Mouse (Mus musculus): Measurements from ENCODE around the gene Tmem222. TPM values are rescaled to one million over a fixed set of nuclear protein-coding genes. Genes with fewer than 3 reads are reported as not detected.

Gene Tmem222
- polyA plus RNA-seq, 1 experiment = 5.3 TPM

DNA sequence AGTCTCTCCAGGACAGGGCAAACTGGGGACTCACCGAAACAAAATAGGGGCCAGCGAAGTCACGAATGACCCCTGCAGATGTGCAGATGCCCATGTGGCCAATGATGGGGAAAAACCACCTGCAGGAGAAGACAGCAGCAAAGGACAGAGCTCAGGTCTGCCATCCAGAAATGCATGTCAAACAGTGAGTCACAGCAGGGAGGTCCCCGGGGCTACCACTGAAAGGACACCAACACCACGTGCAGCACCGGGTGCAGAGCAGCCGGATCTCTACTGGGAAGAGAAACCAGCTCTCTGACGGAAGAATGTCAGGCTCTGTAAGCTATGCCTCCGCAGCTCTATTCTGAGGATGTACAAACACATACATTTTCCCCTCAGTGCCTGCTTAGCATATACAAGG, 6.7 kb downstream of the Tmem222 start:
- TF ChIP-seq TAL1 (IDR thresholded peaks at IDR 0.05; ENCODE audit: low read length) (no peak), GATA1 (IDR thresholded peaks at IDR 0.05; ENCODE audit: low read length) (no peak)
- peaks cover 88% of the 10 kb centered on the region for H3K36me3 ChIP-seq (ENCODE audit: control insufficient read depth)
- peaks cover 13% of the 10 kb centered on the region for H3K4me1 ChIP-seq (ENCODE audit: control insufficient read depth)
- no peaks in the 10 kb centered on the region for H3K9me3 ChIP-seq (ENCODE audit: control insufficient read depth, low read length)
- H3K27me3 ChIP-seq (ENCODE audit: control insufficient read depth) = no peaks in the 10 kb centered on the region
- H3K4me3 ChIP-seq (replicated peaks) = no peak overlapping the region

DNA sequence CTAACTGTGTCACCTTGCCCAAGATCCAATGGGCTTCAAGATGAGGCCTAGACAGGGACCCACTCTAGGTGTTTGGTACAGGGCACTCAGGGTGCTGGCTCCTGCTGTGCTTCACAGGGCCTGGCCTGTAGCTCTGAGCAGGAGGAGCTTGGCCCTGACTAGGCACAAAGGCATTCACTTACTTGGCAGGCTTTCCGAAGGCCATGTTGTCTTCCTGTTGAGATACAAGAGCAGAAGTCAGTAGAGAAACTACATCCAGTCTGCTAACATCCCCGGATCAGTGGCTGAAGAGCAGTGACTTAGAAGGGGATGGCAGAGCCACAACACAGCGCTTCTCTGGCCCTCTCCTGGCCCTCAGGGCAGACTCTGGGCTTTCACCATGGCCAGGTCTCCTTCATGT, 8.0 kb downstream of the Tmem222 start:
- TF ChIP-seq TAL1 (IDR thresholded peaks at IDR 0.05; ENCODE audit: low read length) = no peak
- no peak for TF ChIP-seq GATA1 (IDR thresholded peaks at IDR 0.05; ENCODE audit: low read length)
- Histone ChIP-seq H3K4me1 (ENCODE audit: control insufficient read depth) (peaks cover 3% of the 10 kb centered on the region), H3K27me3 (ENCODE audit: control insufficient read depth) (no peaks in the 10 kb centered on the region), H3K9me3 (ENCODE audit: control insufficient read depth, low read length) (no peaks in the 10 kb centered on the region), H3K36me3 (ENCODE audit: control insufficient read depth) (peaks cover 87% of the 10 kb centered on the region), H3K4me3 (replicated peaks) (no peak overlapping the region)

DNA sequence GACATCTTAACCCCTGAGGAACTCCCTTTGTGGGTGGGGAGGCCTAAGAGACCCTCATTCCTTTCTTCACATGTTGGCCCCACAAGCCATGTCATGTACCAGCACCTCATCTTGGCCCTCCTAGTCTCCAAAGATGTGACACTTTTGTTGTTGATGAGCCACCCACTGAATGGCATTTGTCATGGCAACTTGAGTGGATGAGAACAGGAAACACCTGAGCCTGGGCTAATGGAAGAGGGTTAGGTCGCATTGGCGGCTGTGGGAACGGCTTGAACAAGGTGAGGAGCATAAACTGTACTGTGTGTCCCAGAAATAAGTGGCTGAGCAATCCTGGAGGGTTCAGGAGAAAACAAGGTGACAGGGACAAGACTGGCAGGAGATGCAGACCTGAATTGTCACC, 8.7 kb downstream of the Tmem222 start:
- no peaks in the 10 kb centered on the region for H3K27me3 ChIP-seq (ENCODE audit: control insufficient read depth)
- no peak for TF ChIP-seq TAL1 (IDR thresholded peaks at IDR 0.05; ENCODE audit: low read length)
- peaks cover 2% of the 10 kb centered on the region; the same call in 1 of the 2 replicates for H3K4me1 ChIP-seq (ENCODE audit: control insufficient read depth)
- peaks cover 85% of the 10 kb centered on the region for H3K36me3 ChIP-seq (ENCODE audit: control insufficient read depth)
- no peak overlapping the region for H3K4me3 ChIP-seq (replicated peaks)
- no peaks in the 10 kb centered on the region for H3K9me3 ChIP-seq (ENCODE audit: control insufficient read depth, low read length)

DNA sequence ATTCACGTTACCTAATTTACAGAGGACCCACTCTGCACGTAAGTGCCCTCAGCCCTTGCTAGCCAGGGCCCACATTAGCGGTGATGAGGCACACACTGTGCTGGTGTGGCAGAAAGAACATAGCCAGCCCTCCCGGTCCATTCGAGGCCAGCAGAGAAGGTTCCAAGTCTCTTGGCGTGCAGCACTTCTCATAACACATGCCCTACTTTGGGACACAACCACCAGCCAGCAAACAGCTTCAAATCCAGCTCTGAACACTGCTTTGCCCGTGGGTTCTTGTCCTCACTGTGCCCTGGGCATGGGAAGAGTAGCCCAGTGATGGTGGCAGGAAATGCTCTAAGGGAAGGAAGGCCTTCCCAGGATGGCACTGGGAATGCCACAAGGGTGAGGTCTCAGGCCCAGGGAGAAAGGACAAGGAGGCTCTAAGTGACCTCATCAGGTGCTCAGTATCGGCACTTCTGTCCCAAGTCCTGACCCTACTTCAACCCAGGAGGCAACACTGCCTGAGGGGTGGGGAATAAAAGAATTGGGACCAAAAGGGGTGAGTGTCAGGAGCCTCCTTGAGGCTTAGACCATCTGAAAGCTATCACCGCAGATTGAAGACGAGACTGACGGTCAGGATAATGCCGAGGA, 11.2 kb downstream of the Tmem222 start:
- no peak overlapping the region for H3K4me3 ChIP-seq (replicated peaks)
- no peaks in the 10 kb centered on the region for H3K9me3 ChIP-seq (ENCODE audit: control insufficient read depth, low read length)
- TF ChIP-seq GATA1 (IDR thresholded peaks at IDR 0.05; ENCODE audit: low read length) (no peak), TAL1 (IDR thresholded peaks at IDR 0.05; ENCODE audit: low read length) (no peak)
- H3K36me3 ChIP-seq (ENCODE audit: control insufficient read depth) = peaks cover 72% of the 10 kb centered on the region
- no peaks in the 10 kb centered on the region for H3K27me3 ChIP-seq (ENCODE audit: control insufficient read depth)
- peaks cover 22% of the 10 kb centered on the region for H3K4me1 ChIP-seq (ENCODE audit: control insufficient read depth)

DNA sequence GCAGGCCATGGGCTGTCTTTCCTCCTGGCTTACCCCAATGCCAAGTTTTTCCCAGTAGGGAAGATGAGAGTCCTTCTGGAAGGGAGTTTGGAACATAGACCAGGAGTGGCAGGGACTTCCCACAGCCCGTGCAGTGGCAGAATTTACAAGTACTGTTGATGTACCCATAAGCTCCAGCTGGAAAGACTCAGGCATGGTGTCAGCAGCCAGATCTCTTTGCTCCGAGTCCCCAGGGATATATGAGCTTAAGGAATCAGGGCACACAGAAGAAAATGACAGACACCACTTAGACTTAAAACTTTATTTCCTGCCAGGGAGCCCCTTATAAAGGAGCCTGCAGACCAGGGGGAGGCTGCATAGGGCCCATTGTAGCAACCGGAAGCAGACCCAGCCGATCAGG, 11.8 kb downstream of the Tmem222 start:
- Histone ChIP-seq H3K9me3 (ENCODE audit: control insufficient read depth, low read length) (no peaks in the 10 kb centered on the region), H3K4me1 (ENCODE audit: control insufficient read depth) (peaks cover 22% of the 10 kb centered on the region), H3K4me3 (replicated peaks) (no peak overlapping the region), H3K36me3 (ENCODE audit: control insufficient read depth) (peaks cover 68% of the 10 kb centered on the region), H3K27me3 (ENCODE audit: control insufficient read depth) (no peaks in the 10 kb centered on the region)
- no peak for TF ChIP-seq GATA1 (IDR thresholded peaks at IDR 0.05; ENCODE audit: low read length)
- no peak for TF ChIP-seq TAL1 (IDR thresholded peaks at IDR 0.05; ENCODE audit: low read length)

DNA sequence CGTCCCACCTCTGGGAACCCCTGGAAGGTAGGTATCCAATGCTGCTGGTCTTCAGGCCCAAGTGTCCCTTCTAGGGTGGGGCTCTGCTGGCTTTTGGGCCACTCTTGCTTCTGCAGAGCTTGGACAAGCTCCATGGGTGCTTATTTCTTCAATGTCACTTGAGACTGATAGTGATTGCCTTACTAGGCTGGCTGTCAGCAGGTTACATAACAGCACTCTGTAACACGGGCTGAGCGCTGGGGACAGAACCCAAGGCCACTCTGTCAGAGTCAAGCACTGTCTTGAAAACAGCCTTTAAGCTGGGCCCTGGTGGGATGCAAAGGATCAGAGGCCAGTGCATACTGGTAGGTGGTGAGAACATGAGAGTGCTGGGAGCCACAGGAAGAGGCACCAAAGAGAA, 12.3 kb downstream of the Tmem222 start:
- no peaks in the 10 kb centered on the region for H3K27me3 ChIP-seq (ENCODE audit: control insufficient read depth)
- peaks cover 64% of the 10 kb centered on the region for H3K36me3 ChIP-seq (ENCODE audit: control insufficient read depth)
- H3K4me1 ChIP-seq (ENCODE audit: control insufficient read depth) = peaks cover 19% of the 10 kb centered on the region
- TF ChIP-seq TAL1 (IDR thresholded peaks at IDR 0.05; ENCODE audit: low read length) (no peak), GATA1 (IDR thresholded peaks at IDR 0.05; ENCODE audit: low read length) (no peak)
- no peak overlapping the region for H3K4me3 ChIP-seq (replicated peaks)
- no peaks in the 10 kb centered on the region for H3K9me3 ChIP-seq (ENCODE audit: control insufficient read depth, low read length)

DNA sequence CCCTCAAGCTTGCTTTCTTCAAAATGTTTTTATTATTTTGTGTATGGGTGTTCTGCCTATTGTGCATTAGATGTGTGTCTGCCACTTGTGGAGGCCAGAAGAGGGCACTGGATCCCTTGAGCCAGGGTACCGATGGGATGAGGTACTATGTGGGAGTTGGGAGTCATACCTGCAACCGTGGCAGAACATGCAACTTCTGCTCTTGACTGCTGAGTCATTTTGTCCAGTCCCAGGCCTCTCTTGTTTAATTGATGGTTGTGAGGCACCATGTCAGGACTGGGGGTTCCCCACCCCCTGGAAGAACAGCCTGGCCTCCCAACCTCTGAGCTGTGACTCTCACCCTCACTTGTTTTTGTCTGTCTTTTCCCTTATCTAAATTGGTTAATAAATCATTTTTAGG, 13.0 kb downstream of the Tmem222 start:
- no peak overlapping the region for H3K4me3 ChIP-seq (replicated peaks)
- TF ChIP-seq GATA1 (IDR thresholded peaks at IDR 0.05; ENCODE audit: low read length) = no peak
- TF ChIP-seq TAL1 (IDR thresholded peaks at IDR 0.05; ENCODE audit: low read length) = no peak
- H3K36me3 ChIP-seq (ENCODE audit: control insufficient read depth) = peaks cover 56% of the 10 kb centered on the region
- H3K27me3 ChIP-seq (ENCODE audit: control insufficient read depth) = peaks cover 3% of the 10 kb centered on the region
- no peaks in the 10 kb centered on the region for H3K9me3 ChIP-seq (ENCODE audit: control insufficient read depth, low read length)
- peaks cover 19% of the 10 kb centered on the region for H3K4me1 ChIP-seq (ENCODE audit: control insufficient read depth)

DNA sequence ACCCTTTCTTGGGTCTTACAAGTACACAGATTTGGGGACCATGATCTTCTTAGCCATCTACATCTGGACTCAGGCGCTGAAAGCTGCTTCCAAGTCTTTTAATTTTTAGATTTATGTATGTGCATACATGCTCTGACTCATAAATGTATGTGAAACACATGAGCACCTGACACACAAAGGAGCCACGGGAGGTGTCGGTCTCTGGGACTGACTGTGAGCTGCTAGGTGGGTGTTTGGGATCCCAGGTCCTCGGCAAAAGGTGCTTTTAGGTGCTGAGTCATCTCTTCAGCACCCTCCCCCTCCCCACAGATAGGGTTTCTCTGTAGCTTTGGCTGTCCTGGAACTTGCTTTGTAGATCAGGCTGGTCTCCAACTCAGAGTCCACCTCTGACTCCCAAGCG, 13.8 kb downstream of the Tmem222 start:
- peaks cover 48% of the 10 kb centered on the region for H3K36me3 ChIP-seq (ENCODE audit: control insufficient read depth)
- peaks cover 19% of the 10 kb centered on the region for H3K4me1 ChIP-seq (ENCODE audit: control insufficient read depth)
- H3K4me3 ChIP-seq (replicated peaks) = no peak overlapping the region
- H3K9me3 ChIP-seq (ENCODE audit: control insufficient read depth, low read length) = no peaks in the 10 kb centered on the region
- no peak for TF ChIP-seq GATA1 (IDR thresholded peaks at IDR 0.05; ENCODE audit: low read length)
- no peak for TF ChIP-seq TAL1 (IDR thresholded peaks at IDR 0.05; ENCODE audit: low read length)
- peaks cover 9% of the 10 kb centered on the region for H3K27me3 ChIP-seq (ENCODE audit: control insufficient read depth)

DNA sequence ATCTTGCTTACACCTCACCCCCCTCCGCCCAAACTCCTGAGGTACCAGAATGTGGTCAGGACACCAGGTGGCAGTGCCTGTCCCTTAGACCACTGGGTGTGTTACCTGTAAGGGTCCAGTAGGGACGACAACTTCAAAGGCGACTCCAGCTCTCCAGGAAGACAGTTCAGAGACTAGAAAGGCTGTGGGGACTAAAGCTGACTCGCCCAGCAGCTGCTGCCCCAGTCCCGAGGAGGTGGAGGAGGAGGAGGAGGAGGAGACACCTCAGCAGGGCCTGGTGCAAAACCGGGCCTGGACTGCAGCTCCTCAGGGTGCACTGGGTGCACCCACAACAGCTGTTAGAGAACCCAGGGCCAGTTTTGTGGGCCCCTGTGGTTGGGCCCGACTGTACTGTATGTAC, 14.7 kb downstream of the Tmem222 start, which contains the start of gene Sytl1:
Gene Sytl1, minus strand, starts transcription at position 232 of the 400 bp plus-strand sequence.
- Histone ChIP-seq H3K9me3 (ENCODE audit: control insufficient read depth, low read length) (no peaks in the 10 kb centered on the region), H3K4me1 (ENCODE audit: control insufficient read depth) (peaks cover 22% of the 10 kb centered on the region), H3K27me3 (ENCODE audit: control insufficient read depth) (peaks cover 13% of the 10 kb centered on the region), H3K4me3 (replicated peaks) (no peak within 1 kb of the TSS), H3K36me3 (ENCODE audit: control insufficient read depth) (peaks cover 40% of the 10 kb centered on the region)
- TF ChIP-seq GATA1 (IDR thresholded peaks at IDR 0.05; ENCODE audit: low read length) = no peak

DNA sequence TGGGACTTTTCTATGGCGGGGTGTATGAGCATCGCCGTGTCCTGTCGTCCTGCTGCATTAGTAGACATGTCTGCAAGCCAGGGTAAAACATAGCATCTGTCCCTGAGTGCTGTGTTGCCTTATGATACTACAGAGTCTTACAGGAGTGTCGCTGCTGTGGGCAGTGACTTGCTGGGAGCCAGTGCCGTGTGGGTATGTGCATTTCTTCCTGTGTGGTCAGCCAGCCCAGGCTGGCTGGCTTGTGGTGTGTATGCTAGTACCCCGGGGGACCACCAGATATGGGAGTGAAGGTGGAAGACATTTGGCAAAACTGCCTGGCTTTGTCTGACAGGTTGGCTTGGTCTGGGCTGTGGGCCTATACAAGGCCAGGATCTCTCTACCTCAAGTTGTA, 15.2 kb downstream of the Tmem222 start:
- no peak overlapping the region for H3K4me3 ChIP-seq (replicated peaks)
- TF ChIP-seq GATA1 (IDR thresholded peaks at IDR 0.05; ENCODE audit: low read length) (no peak), TAL1 (IDR thresholded peaks at IDR 0.05; ENCODE audit: low read length) (no peak)

More for the DNA sequence above, 15.2 kb downstream of the Tmem222 start:
- H3K36me3 ChIP-seq (ENCODE audit: control insufficient read depth) = peaks cover 34% of the 10 kb centered on the region
- no peaks in the 10 kb centered on the region for H3K9me3 ChIP-seq (ENCODE audit: control insufficient read depth, low read length)
- H3K4me1 ChIP-seq (ENCODE audit: control insufficient read depth) = peaks cover 25% of the 10 kb centered on the region
- peaks cover 18% of the 10 kb centered on the region for H3K27me3 ChIP-seq (ENCODE audit: control insufficient read depth)

Data from erythroblast, embryonic 14.5 days (primary cell).